Mouse (Mus musculus) hindbrain, embryonic 12.5 days (tissue): ENCODE measurements around the gene Erlin1. TPM values are rescaled to one million over a fixed set of nuclear protein-coding genes. Genes with fewer than 3 reads are reported as not detected.

ENCODE experiments used
- ATAC-seq: fragments of 200-750 bp; cut with Nextera tagmentation; 2 replicates; pipeline ENCODE4 v1.8.0; 2017; ENCODE audit warnings: moderate TSS enrichment; ENCODE audit not compliant: low FRiP score
- H3K27ac ChIP-seq: fragments of 300-500 bp; sonication (generic); 2 replicates; pipeline ENCODE4 v1.5.1; 2016; ENCODE audit warnings: mild to moderate bottlenecking
- H3K27me3 ChIP-seq: fragments of 300-500 bp; sonication (generic); 2 replicates; pipeline ENCODE4 v1.6.1; 2016; ENCODE audit warnings: mild to moderate bottlenecking
- H3K36me3 ChIP-seq: fragments of 300-500 bp; sonication (generic); 2 replicates; pipeline ENCODE4 v1.6.1; 2016; ENCODE audit warnings: mild to moderate bottlenecking
- H3K4me1 ChIP-seq: fragments of 300-500 bp; sonication (generic); 2 replicates; pipeline ENCODE4 v1.6.1; 2016
- H3K4me2 ChIP-seq: fragments of 300-500 bp; sonication (generic); replicated peaks from 2 replicates; pipeline ENCODE4 v1.6.1; 2016; ENCODE audit warnings: mild to moderate bottlenecking
- H3K4me3 ChIP-seq: fragments of 300-500 bp; sonication (generic); 2 replicates; pipeline ENCODE4 v1.5.1; 2016; ENCODE audit warnings: mild to moderate bottlenecking
- H3K9ac ChIP-seq: fragments of 300-500 bp; sonication (generic); 2 replicates; pipeline ENCODE4 v1.6.1; 2016; ENCODE audit warnings: mild to moderate bottlenecking, moderate library complexity
- H3K9me3 ChIP-seq: fragments of 300-500 bp; sonication (generic); replicated peaks from 2 replicates; pipeline ENCODE4 v1.6.1; 2016; ENCODE audit warnings: mild to moderate bottlenecking
- WGBS: fragments of 180-500 bp; shearing (Covaris S2); methylation state at CpG from one replicate; pipeline ENCODE4 v1.1.7; 2016; 5-methylcytosine and 5-hydroxymethylcytosine counted together
- polyA plus RNA-seq: library from polyadenylated mRNA; unstranded; fragments of >200 nt; fragmentation: Nextera tagmentation; extraction: Ambion mirVana; gene quantifications from 2 replicates; pipeline ENCODE4 v1.2.1, GENCODE M21; 2016

Erlin1 gene
- polyA plus RNA-seq = 23.3 and 23.5 TPM in 2 replicates

DNA sequence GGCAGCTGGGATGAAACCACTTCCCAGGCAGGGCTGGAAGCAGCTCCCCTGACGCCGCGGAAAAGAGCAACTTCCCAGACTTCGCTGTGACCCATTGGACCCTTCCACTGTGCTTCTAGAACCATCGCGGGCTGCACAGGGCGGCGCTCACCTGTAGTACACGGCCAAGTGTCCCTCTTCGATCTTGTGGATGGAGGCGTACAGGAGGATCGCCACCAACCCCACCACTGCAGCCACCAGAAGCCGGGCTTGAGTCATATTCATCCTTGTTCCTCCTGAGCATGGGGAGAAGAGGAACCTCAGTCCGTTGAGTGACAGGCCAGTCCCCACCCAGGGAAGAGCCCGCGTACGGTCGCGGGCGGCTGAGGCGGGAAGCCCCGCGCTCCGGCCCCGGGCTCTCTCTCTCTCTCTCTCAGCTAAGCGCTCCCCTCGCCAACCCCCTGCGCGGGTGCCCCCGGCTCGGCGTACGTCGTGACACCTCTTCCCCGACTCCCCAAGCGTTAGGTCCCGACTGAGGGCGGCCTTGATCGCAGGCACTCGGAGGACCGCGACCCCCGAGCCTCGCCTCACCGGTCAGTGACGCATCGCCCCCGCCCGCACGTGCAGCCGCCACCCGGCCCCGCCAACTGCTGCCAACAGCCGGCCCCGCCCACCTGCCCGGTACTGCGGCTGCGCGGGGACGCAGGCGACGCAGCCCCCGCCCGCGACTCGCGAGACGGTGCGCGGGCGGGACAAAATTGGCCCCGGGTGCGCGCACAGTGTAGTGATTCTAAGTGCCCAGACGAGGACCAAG is at the start of gene Erlin1:
Erlin1 (minus strand) TSS at position 665 of the 793 bp plus-strand sequence.
- under 1% methylated on average over 67 of the region's 75 CpGs for WGBS

GRCm38 (mm10) chr19:44117793-44118192 is 48.2 kb upstream of the Erlin1 start:
- Histone ChIP-seq H3K4me2 (no peak overlapping the region), H3K36me3 (peaks cover 79% of the 10 kb centered on the region), H3K9ac (no peak overlapping the region), H3K27me3 (no peaks in the 10 kb centered on the region), H3K27ac (no peak overlapping the region), H3K4me1 (no peaks in the 10 kb centered on the region), H3K4me3 (no peak overlapping the region), H3K9me3 (no peaks in the 10 kb centered on the region)
- no peak for ATAC-seq

More for the DNA sequence above, at the start of gene Erlin1:
- no peaks in the 10 kb centered on the region for H3K27me3 ChIP-seq
- H3K4me3 ChIP-seq = peak within 1 kb of the TSS; percentile 72
- peak; percentile 92 for ATAC-seq
- H3K9me3 ChIP-seq = no peaks in the 10 kb centered on the region
- H3K4me2 ChIP-seq = peak within 1 kb of the TSS; percentile 93
- peaks cover 4% of the 10 kb centered on the region; the same call in 1 of the 2 replicates for H3K36me3 ChIP-seq
- H3K4me1 ChIP-seq = peaks cover 15% of the 10 kb centered on the region
- H3K27ac ChIP-seq = peak within 1 kb of the TSS; percentile 55
- peak within 1 kb of the TSS; percentile 80 for H3K9ac ChIP-seq

GRCm38 (mm10) chr19:44111706-44112105 is 42.1 kb upstream of the Erlin1 start:
- WGBS = 56% methylated on average over 7 of the region's 7 CpGs
- H3K9ac ChIP-seq = no peak overlapping the region
- no peak overlapping the region for H3K4me3 ChIP-seq
- peaks cover 58% of the 10 kb centered on the region for H3K36me3 ChIP-seq
- no peaks in the 10 kb centered on the region for H3K27me3 ChIP-seq
- peaks cover 6% of the 10 kb centered on the region for H3K4me1 ChIP-seq
- no peak overlapping the region for H3K4me2 ChIP-seq
- ATAC-seq = no peak
- H3K9me3 ChIP-seq = no peaks in the 10 kb centered on the region
- no peak overlapping the region for H3K27ac ChIP-seq

- H3K36me3 ChIP-seq = peaks cover 47% of the 10 kb centered on the region
- no peak overlapping the region for H3K4me3 ChIP-seq
These were observed 40.8 kb upstream of the Erlin1 start for GRCm38 (mm10) chr19:44110356-44110755.

DNA sequence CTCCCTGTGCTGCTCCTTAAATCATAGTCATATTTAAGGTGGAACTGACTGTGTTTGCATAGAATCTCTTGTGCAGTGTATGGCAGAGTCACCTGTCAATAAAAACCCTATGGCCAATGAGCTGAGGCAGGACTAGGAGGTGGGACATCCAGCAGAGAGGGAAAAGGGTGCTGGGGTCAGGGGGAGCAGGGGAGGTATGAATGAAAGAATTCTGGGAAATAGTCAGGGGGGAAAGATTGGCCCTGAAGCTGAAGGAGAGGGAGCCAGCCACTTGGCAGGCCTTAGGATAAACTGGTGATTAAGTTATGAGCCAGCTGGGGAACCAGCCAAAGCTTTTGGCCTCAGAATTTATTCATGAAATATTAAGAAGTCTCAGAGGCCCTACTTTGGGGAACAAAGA is 39.4 kb upstream of the Erlin1 start:
- no peak for ATAC-seq
- no peaks in the 10 kb centered on the region for H3K27me3 ChIP-seq
- H3K4me2 ChIP-seq = no peak overlapping the region

More at GRCm38 (mm10) chr19:44110356-44110755, 40.8 kb upstream of the Erlin1 start:
- H3K4me1 ChIP-seq = peaks cover 18% of the 10 kb centered on the region
- 88% methylated on average over 9 of the region's 9 CpGs for WGBS
- H3K9ac ChIP-seq = no peak overlapping the region
- H3K27ac ChIP-seq = no peak overlapping the region
- no peaks in the 10 kb centered on the region for H3K9me3 ChIP-seq
- no peak for ATAC-seq
- H3K4me2 ChIP-seq = no peak overlapping the region
- H3K27me3 ChIP-seq = no peaks in the 10 kb centered on the region

GRCm38 (mm10) chr19:44107661-44108521 is 38.3 kb upstream of the Erlin1 start:
- Histone ChIP-seq H3K9ac (peak overlapping the region; percentile 96), H3K36me3 (peaks cover 30% of the 10 kb centered on the region), H3K9me3 (no peaks in the 10 kb centered on the region), H3K4me1 (peaks cover 21% of the 10 kb centered on the region), H3K4me3 (peak overlapping the region; percentile 88), H3K4me2 (peak overlapping the region; percentile 78), H3K27ac (peak overlapping the region; percentile 44; the same call in 1 of the 2 replicates), H3K27me3 (no peaks in the 10 kb centered on the region)
- 29% methylated on average over 22 of the region's 22 CpGs for WGBS
- ATAC-seq = peak; percentile 73

More for the DNA sequence above, 39.4 kb upstream of the Erlin1 start:
- peaks cover 21% of the 10 kb centered on the region for H3K4me1 ChIP-seq
- H3K27ac ChIP-seq = no peak overlapping the region
- H3K9ac ChIP-seq = no peak overlapping the region
- peaks cover 41% of the 10 kb centered on the region for H3K36me3 ChIP-seq
- H3K9me3 ChIP-seq = no peaks in the 10 kb centered on the region
- H3K4me3 ChIP-seq = no peak overlapping the region

GRCm38 (mm10) chr19:44106831-44107660 is 37.5 kb upstream of the Erlin1 start, which contains the start of gene Chuk:
Chuk (minus strand) TSS chr19:44107480.
- ATAC-seq = peak; percentile 97
- no peaks in the 10 kb centered on the region for H3K9me3 ChIP-seq
- H3K27ac ChIP-seq = peak within 1 kb of the TSS; percentile 72
- no peaks in the 10 kb centered on the region for H3K27me3 ChIP-seq
- peak within 1 kb of the TSS; percentile 88 for H3K4me3 ChIP-seq
- H3K36me3 ChIP-seq = peaks cover 23% of the 10 kb centered on the region
- H3K4me1 ChIP-seq = peaks cover 21% of the 10 kb centered on the region
- peak within 1 kb of the TSS; percentile 78 for H3K4me2 ChIP-seq
- WGBS = 1% methylated on average over 67 of the region's 67 CpGs
- peak within 1 kb of the TSS; percentile 96 for H3K9ac ChIP-seq

GRCm38 (mm10) chr19:44104393-44104792 is 34.8 kb upstream of the Erlin1 start:
- no peak overlapping the region for H3K4me3 ChIP-seq
- H3K36me3 ChIP-seq = peaks cover 12% of the 10 kb centered on the region
- H3K4me2 ChIP-seq = no peak overlapping the region
- no peak overlapping the region for H3K27ac ChIP-seq
- H3K9ac ChIP-seq = no peak overlapping the region
- no peaks in the 10 kb centered on the region for H3K27me3 ChIP-seq
- ATAC-seq = no peak
- H3K4me1 ChIP-seq = peaks cover 21% of the 10 kb centered on the region
- H3K9me3 ChIP-seq = no peaks in the 10 kb centered on the region
- WGBS = 91% methylated on average over 1 of the region's 1 CpGs

- no peak overlapping the region for H3K4me3 ChIP-seq
- H3K27ac ChIP-seq = no peak overlapping the region
- no peak for ATAC-seq
- H3K36me3 ChIP-seq = peaks cover 12% of the 10 kb centered on the region
- H3K4me2 ChIP-seq = no peak overlapping the region
- WGBS = 96% methylated on average over 3 of the region's 3 CpGs
- no peak overlapping the region for H3K9ac ChIP-seq
- H3K4me1 ChIP-seq = peaks cover 19% of the 10 kb centered on the region
- H3K27me3 ChIP-seq = no peaks in the 10 kb centered on the region
- no peaks in the 10 kb centered on the region for H3K9me3 ChIP-seq
These were observed 33.4 kb upstream of the Erlin1 start for GRCm38 (mm10) chr19:44103001-44103400.

- Histone ChIP-seq H3K9me3 (no peaks in the 10 kb centered on the region), H3K4me1 (peaks cover 7% of the 10 kb centered on the region), H3K27ac (no peak overlapping the region), H3K27me3 (no peaks in the 10 kb centered on the region), H3K4me3 (no peak overlapping the region), H3K4me2 (no peak overlapping the region), H3K36me3 (peaks cover 25% of the 10 kb centered on the region), H3K9ac (no peak overlapping the region)
- no peak for ATAC-seq
These were observed 31.3 kb upstream of the Erlin1 start for GRCm38 (mm10) chr19:44100840-44101239.

GRCm38 (mm10) chr19:44086278-44086677 is 16.7 kb upstream of the Erlin1 start:
- WGBS = 27% methylated on average over 3 of the region's 3 CpGs
- Histone ChIP-seq H3K27me3 (no peaks in the 10 kb centered on the region), H3K9ac (no peak overlapping the region), H3K36me3 (peaks cover 56% of the 10 kb centered on the region), H3K9me3 (no peaks in the 10 kb centered on the region), H3K4me3 (no peak overlapping the region), H3K4me2 (no peak overlapping the region), H3K27ac (no peak overlapping the region), H3K4me1 (no peaks in the 10 kb centered on the region)
- no peak for ATAC-seq
